Mouse (Mus musculus): ENCODE measurements around the gene Car3.

DNA sequence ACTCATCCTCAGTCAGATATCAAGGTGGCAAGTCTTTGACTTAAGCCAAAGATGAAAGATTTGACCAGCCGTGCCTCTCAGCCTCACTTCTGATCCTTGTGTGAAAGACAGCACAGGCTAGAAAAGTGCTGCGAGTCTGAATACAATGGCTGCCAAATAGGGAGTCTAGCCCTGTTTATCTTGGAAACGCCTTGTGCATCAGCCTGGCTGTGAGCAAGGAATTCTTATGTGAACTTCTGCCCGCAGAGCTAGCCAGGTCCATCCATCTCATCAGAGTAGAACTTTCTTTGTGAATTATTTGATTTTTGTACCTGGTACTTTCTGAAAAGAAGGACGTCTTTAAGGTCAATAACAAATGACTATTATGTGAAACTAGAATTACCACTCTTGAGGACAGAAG, 9.3 kb upstream of the Car3 start:
- TF ChIP-seq EP300 (optimal IDR thresholded peaks at IDR 0.05) (no peak), CTCF (IDR thresholded peaks at IDR 0.05; ENCODE audit: low read depth) (no peak)

All from stomach, postnatal 0 days (tissue).